Mouse (Mus musculus) kidney, postnatal 4 days (tissue): ENCODE results near the gene Mctp2.

Source experiments
- DNase-seq, 2 experiments: peaks; one replicate each; pipeline ENCODE4 v3.0.0; 2021; ENCODE audit warnings: mixed read lengths in 2 of 2

The Mctp2 gene

DNA sequence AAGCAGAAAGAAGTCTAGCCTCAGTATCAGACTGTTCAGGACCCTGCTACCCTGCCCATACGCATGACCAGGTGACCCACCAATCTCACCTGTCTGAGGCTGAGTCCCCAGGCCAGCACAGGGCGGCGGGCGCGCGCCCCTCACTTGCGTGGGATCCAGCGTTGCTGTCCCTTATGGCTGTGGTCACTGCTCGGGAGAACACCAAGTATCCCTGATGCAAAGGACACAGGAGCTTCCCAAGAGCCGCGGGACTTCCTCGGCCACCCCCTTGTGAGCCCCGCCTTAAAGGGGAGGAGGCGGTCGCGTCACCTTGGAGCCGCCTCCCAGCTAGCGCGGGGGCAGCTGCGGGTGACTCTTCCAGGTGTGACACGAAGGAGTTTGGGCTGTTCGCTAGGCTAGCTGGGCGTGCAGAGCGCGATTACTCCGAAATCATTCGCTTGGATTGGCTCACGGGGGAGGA lies at the start of gene Mctp2:
Gene Mctp2, minus strand, starts transcription at position 227 of the 460 bp plus-strand sequence.
- peak; percentile 77 to 83 for DNase-seq

DNA sequence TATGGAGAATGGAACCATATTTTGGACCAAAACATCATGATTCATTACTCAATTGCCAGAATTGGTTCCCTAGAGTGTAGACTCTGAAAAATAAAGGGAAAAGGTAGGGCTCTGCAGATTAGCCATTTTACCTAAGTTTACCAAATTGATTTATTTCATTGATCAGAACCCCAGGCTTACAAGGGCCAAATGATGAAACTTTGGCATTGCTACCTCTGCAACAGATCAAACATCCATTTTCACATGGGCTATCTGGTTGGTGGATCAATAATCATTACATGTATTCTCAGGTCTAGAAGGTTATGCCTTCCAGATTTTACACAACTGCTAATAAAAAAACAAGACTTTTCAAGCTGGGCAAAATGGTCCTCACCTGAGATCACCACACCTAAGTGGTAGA lies 39.5 kb upstream of the Mctp2 start:
- no peak for DNase-seq

DNA sequence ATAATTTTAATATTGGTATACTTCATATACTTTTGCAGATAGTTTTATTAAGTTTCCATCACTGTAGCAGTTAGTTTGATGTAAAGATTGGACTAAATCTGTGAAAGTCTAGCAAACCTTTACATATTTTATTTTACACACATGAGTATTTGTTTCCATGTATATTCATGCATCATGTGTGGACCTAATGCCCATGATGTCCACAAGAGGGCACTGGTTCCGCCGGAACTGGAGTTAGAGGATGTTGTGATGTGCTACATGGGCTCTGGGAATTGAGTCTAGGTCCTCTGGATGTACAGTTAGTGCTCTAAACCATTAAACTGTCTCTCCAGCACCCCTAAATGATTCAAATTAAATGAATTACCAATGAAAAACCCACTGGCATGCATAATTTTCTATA lies 37.3 kb upstream of the Mctp2 start:
- DNase-seq = peak in 1 of 2 experiments; percentile 3

DNA sequence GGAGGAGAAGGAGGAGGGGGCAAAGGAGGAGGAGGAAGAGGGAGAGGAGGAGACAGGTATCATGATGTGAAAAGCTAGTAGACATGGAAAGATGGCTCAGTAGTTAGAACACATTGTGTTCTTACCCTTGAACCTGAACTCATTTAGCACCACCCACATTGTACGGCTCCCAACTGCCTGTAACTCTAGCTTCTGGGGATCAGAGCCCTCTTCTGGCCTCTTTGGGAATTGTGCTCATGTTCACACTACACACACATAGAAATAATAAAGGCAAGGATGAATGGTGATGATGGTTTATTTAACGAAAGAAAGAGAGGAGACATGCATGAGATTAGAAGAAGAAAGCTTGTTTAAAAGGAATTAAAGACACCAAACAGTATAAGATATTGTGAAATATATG lies 36.4 kb upstream of the Mctp2 start:
- DNase-seq = peak in 1 of 2 experiments; percentile 3

DNA sequence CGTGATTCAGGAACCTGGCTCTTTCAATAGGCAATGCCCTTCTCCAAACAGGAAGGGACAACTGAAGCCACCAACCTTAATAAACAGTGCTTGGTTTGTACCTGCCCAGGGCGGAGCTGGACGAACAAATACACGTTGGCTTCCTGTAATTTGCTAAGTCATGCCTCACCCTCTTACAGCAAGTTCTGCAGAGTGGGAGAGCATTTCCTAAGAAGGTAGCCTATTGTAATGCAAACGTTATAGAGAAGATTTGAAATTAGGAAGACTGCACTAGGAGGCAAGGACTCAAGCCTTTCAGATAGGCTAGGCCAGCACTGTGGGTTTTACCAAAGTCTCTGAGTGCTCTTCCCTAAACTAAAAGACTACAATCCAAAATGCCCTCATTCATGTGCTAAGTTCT lies 19.6 kb upstream of the Mctp2 start:
- DNase-seq = no peak

DNA sequence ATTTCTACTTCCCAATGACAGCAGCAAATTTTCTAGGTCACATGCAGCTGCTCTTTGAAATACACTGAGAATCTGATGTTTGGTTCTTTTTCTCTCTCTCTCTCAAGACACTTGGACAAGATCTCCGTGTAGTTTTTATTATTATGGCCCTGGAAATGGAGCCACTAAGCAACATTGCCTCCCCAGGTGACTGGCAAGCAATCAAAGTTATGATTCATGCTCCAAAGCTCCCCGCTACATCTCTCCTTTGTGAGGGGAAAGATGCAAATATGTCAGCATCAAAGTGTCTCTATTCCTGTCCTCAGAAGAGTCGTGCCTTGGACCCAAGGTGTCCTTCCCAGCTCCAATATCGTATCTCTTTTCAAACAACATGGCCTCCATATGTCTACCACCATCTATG lies 14.5 kb upstream of the Mctp2 start:
- DNase-seq = no peak

DNA sequence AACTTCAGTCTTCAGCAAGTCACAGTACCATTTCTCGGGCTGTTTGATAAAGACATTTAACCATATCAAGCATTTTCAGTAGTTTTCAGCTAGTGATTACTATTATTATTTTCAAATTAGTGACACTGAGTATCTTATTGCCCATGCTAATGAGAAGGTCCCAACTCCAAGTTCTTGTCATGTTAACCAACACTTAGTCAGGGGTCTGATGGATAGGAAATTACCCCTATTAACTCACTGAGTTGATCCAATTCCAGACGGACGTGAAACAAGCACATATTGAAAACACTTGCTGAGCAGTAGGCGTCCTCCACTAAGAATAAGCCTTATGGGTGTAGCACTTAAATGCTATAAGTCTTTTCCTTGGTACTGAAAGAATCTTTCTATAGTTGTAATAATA lies 14.0 kb upstream of the Mctp2 start:
- DNase-seq = no peak

DNA sequence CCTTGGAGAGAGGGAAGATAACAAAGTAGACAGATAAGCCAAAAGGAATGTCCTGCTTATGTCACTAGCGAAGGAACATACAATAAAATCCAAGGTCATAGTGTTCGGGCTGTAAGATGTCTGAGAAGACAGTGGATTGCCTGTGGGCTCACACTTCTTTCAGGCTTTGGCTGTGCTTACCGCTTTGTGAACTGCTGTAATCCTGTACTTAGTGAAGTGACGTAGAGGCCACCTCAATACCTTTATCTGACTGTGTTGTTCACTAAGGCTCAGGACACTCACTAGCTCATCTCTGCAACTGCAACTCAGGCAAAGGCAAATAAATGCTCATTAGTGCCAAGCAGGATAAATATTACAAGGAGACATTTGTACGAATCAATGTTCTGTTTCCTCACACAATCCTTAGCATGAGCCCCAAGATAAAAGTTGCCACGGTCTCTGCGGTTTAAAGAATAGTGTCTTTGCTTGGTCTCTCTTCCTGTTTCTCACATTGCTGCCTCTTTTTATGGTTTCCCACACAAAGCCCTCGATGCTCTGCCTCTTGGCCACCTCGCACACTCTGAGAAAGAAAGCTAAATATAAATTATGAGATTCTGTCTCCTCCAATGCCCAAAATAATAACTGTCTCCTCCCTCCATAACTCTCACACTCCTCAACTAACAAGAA lies 8.1 kb upstream of the Mctp2 start:
- no peak for DNase-seq

DNA sequence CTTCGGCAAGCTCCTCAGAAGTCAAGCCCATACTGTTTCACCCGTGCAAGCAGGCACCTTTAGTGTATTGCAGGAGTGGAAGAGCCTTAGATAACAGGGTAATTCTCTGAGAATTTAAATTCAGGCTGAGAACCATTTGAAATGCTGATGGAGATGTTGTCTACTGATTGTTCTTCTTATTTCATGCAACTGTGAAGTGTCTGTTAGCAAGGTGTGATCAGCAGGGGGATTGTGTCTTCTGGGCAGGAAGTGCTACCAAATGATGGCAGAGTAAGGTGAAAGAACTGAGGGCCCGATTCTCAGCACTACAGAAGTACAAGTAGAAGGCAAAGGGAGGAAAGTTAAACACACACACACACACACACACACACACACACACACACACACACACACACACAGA lies 7.5 kb upstream of the Mctp2 start:
- DNase-seq = no peak

DNA sequence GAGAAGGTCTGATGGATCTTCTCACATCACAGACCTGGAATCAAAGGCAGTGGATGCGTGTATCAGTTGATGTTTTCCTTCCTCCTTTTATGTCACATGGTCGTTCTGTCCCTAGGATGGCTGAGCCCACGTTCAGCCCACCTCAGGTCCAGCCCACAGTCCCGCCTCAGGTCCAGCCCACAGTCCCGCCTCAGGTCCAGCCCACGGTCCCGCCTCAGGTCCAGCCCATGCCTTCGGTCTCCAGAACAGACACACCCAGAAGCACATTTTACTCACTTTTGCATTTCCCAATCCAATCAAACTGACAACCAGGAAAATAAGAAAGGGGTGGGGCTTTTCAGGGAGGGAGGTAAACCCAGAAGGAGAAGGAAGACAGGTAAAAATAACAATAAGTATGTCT lies 5.2 kb upstream of the Mctp2 start:
- no peak for DNase-seq

DNA sequence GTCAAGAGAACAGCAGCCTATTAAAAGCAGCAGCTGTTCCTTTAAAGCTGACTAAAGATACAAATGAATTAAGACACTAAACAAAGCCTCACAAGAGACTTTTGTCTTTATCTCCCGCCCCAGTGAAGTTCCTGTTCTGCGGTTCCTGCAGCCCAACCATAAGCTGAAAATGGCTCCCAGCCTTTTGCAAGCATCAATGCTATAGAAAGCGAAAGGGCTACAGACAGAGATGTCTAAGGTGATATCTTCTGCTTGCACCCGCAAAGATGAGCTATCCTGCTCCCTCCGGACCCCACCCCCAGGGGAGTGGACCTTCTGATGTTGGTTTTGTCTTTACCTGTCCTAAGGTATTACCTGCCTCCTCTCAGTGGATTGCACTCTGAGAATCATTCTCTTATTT lies 1.7 kb upstream of the Mctp2 start:
- no peak for DNase-seq

DNA sequence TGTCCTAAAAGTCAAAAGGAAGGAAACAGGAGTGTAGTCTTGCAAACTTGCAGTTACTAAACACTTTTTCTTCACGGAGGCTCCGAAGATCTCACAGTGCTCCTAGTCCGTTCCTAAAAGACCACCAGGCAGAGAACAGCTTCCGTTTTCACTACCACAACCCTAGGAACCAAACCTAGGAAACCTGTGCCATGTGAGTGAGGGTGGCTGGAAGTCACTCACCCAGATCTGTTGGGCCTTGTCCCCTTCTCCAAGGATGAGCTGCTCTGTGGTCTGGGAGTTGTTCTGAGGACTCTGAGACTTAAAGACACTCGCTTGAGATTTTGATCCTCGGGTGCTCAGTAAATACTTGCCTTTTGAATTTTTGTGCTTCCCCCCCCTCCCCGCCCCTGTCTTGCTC lies 439 bp upstream of the Mctp2 start:
- DNase-seq = no peak

DNA sequence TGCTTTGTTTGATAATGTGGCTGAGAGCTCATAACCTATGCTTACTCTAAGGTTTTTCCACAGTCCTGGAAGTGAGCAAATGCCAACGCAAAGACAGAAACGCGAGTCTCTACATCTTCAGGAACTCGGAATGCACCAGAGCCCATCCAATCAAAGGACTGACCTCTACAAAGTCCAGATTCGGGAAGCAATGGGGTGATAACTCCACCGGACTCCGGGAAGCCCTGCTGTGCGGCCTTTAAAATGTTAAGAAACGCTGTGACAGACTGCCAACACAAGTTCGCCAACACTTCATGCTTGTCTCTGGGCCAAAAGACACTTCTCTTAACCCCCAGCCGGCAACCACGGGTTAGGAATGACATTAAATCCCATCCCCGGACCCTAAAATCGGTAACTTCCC lies 437 bp downstream of the Mctp2 start:
- peak in 1 of 2 experiments; percentile 30 for DNase-seq

DNA sequence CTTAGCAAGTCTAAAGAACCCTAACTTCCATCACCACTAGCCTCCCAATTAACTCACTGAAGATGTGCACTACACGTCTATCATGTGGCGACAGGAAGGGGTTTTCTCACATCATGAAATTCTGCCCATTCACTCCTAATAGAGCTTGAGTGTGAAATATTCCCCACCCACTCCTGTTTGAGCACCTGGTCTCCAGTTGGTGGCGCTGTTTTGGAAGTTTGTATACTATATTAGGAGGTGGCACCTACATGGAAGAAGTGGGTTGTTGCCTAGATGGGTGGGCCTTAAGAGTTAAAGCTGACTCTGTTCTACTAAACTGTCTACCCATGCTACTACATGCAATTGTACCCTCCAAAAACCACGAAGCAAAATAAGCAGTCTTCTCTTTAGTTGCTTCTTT lies 4.7 kb downstream of the Mctp2 start:
- DNase-seq = no peak

DNA sequence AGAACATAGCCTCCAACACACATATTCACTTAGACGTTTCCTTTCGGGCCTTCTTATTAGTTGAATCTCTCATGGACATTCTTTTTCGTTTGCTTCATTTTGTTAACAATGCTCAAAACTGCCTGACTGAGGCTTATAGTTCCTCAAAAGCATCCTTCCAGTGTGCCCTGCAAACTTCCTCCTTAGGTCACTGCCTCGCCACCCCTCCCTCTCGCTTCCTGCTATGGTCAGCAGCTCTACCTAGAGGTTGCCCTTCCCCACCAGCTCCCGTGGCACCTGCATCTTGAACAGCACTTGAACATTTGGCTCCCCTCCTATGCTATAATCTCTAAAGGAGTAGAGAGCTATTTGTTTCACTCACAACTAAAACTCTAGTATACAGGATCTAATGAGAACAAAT lies 6.7 kb downstream of the Mctp2 start:
- no peak for DNase-seq

DNA sequence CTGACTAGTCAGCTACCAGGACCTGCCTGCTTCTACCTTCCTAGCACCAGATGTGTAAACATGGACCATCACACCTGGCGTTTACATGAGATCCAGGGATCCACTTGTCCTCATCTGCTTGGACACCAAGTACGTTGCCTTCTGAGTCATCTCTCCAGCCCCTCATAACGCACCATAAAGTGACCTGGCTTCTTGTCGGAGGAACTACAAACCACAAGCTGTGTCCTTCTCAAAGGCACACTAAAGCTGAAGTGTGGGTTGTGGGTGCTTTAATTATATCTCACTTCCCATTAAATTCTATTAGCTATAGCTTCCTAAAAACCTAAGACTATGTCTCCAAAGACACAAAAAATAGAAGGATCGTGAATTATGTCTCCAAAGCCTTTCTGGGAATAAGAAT lies 9.4 kb downstream of the Mctp2 start:
- no peak for DNase-seq

DNA sequence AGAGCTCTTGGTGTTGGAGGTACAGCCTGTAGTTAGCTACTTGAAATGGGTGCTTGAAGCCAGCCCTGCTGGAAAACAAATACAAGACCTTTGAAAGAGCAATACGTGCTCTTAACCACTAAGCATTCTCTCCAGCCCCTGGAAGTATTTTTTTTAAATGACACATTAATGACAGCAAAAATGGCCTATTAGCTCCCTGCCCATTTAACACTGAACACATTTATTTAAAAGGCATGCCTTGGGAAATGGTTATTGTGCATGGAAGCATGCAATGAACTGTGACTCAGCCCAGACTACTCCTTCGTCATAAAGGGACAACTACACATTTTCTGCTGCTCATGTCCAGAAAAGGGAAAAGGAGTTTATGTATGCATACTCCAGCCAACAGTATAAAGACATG lies 10.2 kb downstream of the Mctp2 start:
- no peak for DNase-seq

DNA sequence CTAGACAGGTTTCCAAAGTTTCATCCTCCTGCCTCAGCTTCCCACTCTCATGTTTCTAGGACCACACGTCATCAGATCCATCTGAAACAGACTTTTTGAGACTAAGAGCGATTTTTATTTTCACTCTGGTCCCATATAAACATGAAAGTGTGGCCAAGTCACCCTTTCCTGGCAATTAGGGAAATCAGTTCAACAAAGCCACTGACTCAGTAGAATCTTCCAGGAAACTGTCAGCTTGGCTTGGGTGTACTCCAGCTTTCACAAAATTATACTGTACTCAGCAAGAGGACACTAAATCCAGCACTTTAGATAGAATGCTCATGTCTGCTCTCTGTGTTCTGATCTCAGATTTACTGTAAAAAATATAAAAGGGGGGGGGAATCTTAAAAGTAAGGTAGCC lies 11.5 kb downstream of the Mctp2 start:
- DNase-seq = no peak

DNA sequence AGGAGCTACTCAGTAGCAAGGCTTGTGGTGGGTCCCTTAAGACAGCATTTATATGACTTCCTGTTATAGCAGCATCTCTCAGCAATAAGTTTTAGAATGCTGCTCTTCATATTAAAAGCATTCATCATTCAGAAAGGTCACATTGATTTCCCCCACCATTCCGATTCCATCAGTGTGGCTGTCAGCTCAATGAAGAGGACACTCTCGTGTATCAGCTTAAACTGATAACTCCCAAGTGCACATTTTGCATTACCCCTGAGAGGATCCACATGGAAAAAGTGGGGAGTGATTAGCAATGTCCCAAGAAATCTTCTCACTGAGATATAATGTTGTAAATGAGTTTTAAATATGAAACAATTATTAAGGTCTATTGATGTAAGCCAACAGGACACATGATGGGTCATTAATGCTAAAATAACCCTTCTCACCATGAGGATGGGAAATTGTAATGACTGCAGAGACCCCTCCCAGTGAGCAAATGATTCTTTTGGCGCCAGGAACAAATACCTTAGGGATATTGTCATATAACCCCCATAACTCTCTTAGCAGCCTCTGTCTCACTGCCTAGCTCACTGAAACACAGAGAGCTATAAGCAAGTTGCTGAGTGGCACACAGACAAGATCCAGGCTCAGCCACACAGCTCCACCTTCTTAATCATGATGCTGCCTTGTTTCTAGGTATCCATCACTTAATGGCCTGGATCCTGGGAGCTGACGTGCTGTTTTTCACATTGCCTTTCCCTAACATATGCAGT lies 12.4 kb downstream of the Mctp2 start:
- no peak for DNase-seq

DNA sequence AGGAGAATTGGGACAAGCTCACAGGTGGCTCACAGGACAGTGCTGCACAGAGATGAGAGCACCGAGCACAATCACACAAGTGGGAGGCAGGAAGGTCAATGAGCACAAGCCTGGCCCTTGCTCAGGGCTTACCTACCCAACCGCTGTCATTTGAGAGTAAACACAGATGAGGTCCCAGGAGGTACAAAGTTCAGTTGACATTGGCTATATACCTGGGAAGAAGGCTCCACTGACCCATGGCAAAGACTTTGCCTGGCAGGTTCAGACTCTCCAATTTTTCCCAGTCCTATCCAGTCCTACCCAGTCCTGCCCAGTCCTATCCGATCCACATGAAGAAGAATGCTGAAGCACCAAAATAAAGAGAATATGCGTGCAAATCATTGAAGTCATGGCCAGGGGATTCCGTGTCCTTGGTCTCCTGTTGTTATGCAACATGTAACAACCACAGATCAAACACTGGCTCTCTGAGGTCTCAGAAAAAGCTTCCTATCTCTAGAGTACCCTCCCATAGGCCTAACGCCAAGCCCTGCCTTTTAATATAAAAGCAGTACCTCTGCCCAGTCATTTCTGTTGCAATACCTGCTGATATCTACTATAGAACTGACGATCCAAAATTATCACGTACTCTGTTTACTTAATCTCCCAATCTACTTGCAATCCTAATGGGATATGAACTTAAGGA lies 14.0 kb downstream of the Mctp2 start:
- no peak for DNase-seq

DNA sequence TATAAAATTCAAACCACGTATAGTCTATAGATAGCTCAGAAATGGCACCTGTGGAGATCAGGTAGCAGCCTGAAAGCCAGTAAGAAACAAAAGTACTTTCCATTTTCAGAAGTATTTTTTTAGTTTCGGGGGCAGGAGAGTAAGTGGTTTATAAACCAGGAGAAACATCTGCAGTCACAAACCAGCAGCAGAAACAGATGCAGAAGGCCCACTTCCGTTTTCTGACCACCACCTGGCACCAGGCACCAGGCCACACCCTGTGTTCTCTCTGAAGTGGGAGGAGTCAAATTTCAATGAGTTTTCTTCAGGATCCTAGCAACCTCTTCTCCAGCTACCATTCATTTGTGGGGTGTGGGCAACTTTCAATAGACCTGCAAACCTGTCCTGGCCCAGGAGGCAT lies 25.7 kb downstream of the Mctp2 start:
- DNase-seq = no peak

DNA sequence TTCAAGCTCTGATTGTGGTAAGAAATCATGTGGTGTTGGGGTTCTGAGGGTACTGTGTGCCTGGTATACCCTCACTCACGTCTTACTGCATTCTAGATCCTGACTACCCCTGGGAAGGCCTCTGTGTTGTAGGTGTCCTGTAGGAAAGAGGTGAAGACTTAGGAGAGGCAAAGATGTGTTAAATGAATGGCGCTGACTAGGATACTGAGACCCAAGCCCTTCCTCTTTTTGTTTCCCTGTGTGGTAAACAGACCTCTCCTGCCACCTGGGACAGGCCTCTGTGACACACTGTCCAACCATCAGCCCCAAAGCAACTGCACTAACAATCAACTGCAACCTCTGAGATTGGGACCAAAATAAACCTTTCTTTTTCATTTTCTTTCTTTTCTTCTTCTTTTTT lies 28.0 kb downstream of the Mctp2 start:
- DNase-seq = no peak

DNA sequence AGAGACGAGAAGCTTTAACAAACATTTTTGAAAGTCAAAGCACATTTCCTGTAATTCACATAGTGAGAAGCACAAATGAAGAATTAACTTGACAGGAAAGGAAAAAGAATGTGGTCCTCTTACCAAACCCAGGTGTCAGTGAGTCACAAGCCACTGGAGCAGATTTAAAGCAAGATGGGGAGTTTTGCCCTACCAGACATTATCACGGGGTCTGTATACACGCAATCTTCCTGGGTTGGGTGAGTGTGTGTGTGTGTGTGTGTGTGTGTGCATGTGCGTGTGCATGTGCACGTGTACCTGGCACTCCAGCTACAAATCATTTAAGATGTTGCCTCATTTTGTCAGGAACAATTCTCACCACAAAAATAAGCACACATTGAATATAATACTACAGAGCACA lies 30.9 kb downstream of the Mctp2 start:
- DNase-seq = no peak

DNA sequence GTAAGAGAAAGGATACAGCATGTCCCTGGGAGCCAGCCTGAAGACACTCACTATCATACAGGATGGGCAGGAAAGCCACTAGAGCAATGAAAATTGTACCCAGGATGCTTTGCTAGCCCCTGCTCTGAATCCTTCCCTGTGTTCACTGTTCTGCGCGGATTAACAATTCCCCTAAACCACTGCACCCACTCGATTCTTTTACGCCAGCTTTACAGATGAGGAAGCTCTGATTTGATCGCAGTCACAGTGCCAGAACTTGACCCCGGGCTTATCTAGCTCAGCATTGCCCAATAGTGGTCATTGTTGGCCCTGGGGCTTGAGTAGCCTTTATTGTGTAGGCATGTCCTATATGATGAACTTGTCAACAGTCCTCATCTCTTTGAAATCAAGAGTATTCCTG lies 34.9 kb downstream of the Mctp2 start:
- DNase-seq = no peak
